Mouse (Mus musculus): ENCODE data around the gene Ets1.

Ets1 gene

DNA sequence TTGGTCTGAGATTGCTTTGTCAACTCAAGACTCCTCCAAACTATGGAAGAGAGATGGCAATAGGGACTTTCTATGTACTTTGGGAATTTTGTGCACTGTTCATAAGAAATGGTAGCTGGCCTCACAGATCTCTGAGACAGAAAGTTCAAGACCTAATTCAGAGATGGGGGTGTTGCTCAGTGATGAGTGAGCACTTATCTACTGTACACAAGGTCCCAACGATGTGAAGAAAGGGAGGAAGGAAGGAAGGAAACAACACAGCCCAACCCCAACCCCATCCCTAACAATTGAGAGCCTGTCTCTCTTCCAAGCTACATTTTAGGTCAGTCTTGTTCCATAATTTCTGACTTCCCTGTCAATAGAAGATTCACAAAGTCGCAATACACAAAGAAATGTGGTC, 125.3 kb downstream of the Ets1 start:
- no peak for DNase-seq (ENCODE audit: low spot score in 2 of 2)

DNA sequence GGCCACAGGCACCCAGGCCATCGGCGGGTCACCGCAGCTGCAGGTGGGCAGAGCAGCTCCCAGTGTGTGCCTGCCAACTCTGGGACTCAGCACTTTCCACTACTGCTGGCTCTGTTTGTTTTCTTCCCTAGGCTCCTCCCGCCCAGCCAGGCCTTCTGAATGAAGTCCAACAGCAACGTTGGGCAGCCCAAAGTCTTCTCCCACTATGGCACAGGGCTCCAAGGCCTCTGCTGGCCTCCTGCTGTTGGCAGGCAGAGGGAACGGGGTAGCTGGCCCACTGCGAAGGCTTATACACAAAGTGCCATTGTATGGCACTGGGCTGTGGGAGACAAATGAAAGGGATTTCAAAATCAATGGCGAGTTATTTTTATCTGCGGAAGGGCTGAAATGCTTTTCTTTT, 128.4 kb downstream of the Ets1 start:
- DNase-seq (ENCODE audit: low spot score in 2 of 2): no peak

DNA sequence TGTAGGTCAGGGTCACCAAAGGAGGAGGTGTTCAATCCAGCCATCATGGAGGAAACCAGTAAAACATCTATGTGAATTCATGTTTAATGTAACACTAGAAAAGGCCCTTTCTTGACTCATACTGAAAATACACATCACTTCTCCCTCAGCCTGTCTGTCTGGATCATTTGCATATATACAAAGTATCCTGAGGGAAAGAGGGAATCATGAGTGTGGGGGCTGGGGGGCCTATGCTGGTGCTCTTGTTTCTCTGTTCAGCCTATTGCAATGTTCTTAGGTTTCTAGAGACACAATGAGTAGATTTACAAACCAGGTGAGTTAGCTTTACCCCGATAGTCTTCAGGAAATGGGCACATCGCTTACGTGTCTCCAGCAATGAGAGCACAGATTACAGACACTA, 129.1 kb downstream of the Ets1 start:
- no peak for DNase-seq (ENCODE audit: low spot score in 2 of 2)

DNA sequence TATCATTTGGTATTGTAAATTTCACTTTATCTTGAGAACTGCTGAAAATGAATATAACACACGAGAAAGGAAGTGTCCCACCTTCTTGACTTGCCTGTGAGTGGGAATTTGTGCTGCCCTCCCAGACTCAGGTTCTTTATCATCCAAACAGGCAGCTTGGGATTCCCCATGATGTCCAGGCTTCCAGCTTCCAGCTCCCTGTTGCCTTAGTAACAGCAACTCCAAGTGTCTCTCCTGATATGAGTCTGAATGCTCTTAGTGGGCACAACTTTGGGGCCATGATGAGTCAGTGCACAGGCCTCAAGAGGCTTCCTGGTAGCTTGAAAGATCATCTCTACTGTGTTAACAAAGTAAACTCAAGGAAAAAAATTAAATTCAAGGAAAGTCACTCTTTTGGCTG, 142.8 kb downstream of the Ets1 start:
- DNase-seq (ENCODE audit: low spot score in 2 of 2): peak in 1 of 2 experiments; percentile 29

DNA sequence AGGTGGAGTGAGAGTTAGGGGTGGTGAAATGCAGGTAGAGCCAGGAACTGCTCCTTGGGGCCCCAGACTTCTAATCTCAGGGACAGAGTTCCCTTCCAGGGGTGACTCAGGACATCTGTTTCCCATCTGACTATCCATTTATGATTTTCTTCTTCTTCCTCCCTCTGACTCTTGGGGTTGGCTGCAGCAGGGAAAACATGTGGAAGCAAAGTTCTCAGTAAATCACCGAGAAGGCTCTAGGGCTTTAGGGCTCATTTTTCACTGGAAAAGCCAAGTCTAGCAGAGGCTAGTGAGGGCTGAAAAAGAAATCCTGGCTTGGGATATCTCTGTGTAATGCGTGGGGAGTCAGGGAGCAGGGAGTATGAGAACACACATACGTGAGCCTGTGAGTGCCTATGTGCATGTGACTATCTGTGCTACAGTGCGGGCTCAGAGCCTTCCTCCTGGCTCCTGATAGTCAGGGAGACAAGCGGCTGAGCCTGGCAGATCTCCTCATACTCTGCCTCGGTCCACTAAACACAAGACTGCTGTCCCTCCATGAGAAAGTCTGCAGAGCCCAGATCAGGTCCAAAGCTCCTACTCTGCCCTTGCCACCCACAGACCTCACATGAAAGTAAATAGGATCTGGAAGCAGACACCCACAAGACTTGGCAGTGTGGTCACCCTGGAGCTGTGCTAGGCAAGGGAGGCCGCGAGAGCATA, 146.5 kb downstream of the Ets1 start:
- no peak for DNase-seq (ENCODE audit: low spot score in 2 of 2)

DNA sequence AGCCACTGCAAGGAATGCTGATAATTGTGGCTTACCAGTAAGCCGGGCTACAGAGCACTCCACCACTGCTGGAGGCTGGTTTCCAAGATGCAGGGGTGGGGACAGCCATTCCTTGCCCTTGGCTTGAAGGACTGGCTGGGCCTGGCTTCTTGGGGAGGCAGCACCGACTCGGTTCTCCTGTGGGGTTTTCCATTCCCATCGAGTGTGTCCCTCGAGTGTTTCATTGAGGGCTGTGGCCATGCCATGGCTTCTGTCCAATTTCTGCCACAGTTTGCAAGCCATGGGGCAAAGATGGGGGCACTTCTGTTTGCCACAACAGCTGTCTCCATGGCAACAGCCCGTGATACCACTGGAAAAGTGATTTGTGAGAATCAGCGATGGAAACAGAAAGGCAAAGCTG, 151.1 kb downstream of the Ets1 start:
- DNase-seq (ENCODE audit: low spot score in 2 of 2): no peak

DNA sequence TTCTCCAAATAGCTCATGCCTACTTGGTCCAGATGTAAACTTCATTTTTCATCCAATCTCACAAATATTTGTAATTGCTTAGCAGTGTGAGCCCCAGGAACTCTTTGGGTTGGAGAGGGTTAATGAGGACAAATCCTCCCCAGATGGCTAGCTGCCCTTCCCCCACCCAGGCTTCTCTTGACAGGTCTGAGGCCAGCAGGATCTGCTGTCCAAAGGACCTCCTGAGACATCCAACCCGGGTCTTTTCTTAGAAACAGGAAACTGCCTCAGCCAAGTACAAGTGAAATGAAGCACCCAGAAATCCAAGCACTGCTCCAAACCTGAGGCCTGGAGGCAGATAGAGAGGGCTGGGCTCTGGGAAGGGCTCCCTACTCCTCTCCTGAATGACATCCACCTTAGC, 151.6 kb downstream of the Ets1 start:
- DNase-seq (ENCODE audit: low spot score in 2 of 2): no peak

DNA sequence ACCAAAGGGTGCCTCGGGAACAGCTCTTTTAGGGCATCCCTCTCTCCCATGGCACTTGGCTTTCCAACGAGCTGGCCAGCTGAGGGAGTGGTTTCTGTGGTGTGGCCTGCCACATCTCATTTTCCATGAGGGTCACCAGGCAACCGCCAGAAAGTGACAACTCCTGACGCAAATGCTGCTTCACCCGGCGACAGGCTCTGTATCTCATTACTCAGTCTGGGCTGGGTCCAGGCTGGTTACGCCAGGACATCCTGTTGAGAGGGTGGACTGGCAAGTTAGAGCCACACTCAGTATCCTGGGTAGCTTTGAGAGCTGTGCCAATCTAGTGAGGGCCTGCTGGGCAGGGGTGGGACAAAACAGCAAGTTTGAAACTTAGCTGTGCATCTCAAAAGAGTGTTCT, 153.3 kb downstream of the Ets1 start:
- no peak for DNase-seq (ENCODE audit: low spot score in 2 of 2)

DNA sequence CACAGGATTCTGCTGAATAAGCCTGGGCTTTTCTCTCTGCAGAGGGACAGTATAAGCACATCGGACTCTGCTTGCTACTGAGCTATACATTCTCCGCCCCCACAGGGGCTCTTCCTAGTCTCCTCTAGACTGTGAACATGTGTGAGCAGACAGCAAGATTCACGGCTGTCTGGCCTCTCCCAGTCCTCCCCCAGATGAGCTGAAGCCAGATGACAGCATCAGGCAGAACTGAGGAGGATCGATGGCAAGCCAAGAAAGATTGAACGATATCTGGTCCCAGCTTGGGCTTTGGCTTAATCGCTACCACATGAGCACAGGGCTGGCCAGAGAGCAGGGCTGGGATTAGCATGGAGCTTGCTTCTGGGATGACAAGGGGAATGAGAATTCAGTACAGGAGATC, 155.7 kb downstream of the Ets1 start:
- DNase-seq (ENCODE audit: low spot score in 2 of 2): no peak

DNA sequence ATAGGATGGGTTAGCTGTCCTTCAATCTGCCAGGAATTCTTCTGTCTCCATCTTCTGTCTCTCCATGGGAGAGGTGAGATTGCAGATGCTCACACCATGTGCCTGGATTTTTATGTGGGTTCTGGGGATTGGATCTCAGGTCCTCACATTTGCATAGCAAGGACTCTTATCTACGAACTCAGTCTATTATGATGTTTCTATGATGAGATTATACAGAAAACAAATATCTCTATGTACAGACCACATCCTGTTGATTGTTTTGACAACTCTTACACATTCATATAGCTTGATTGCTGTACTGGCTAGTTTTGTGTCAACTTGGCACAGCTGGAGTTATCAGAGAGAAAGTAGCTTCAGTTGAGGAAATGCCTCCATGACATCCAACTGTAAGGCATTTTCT, 162.2 kb downstream of the Ets1 start:
- DNase-seq (ENCODE audit: low spot score in 2 of 2): no peak

DNA sequence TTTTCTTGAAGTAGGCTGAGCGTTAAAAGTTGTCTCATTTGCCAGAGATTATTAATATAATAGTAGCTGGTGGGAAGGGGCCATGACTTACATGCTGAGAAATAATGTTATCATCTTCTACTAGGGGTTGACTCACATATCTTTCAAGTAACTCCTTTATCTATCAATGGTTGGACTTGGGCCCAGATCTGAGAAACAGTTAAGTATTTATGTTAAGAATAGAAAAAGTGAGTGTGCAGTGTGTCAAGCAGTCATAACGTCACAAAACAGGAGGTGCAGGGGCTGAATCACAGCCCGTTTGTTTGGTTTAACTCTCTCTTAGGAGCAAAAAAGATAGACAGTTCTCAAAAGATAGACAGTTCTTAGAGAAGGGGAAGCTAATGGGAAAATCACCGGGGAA, 170.1 kb downstream of the Ets1 start:
- no peak for DNase-seq (ENCODE audit: low spot score in 2 of 2)

Measured in spleen, postnatal 4 days (tissue).